Mouse (Mus musculus) kidney, adult 2 months (tissue): ENCODE measurements at regions not wholly inside any gene's neighbourhood (a gene's known extent, or its start where the extent isn't known, plus 50 kb on each side); places are given as distances from the start of the nearest gene placed in this dataset.

Experiments used
- DNase-seq: peaks from one replicate; pipeline ENCODE4 v3.0.0; 2021
- H3K27ac ChIP-seq: fragments of 200-500 bp; 2 replicates; pipeline ENCODE4 v1.5.1; 2012; ENCODE audit warnings: low read depth, low read length, control low read depth, inconsistent platforms; ENCODE audit not compliant: insufficient read depth
- H3K27me3 ChIP-seq: fragments of 200-500 bp; replicated peaks from 2 replicates; pipeline ENCODE4 v1.6.1; 2012; ENCODE audit warnings: mild to moderate bottlenecking, moderate library complexity, low read length, inconsistent platforms; ENCODE audit not compliant: control insufficient read depth, insufficient read depth
- H3K36me3 ChIP-seq: fragments of 200-500 bp; 2 replicates; pipeline ENCODE4 v1.6.1; 2012; ENCODE audit warnings: mild to moderate bottlenecking, moderate library complexity, low read length, inconsistent platforms; ENCODE audit not compliant: control insufficient read depth, insufficient read depth
- H3K4me1 ChIP-seq: fragments of 200-500 bp; 2 replicates; pipeline ENCODE4 v1.6.1; 2011; ENCODE audit warnings: low read length; ENCODE audit not compliant: control insufficient read depth, insufficient read depth
- H3K4me3 ChIP-seq: fragments of 200-500 bp; 2 replicates; pipeline ENCODE4 v1.5.1; 2011; ENCODE audit warnings: mild to moderate bottlenecking, low read depth, low read length, control low read depth; ENCODE audit not compliant: insufficient read depth
- CTCF ChIP-seq: fragments of 200-500 bp; conservative IDR thresholded peaks from 2 replicates; pipeline ENCODE4 v1.5.1; 2011; ENCODE audit warnings: low read depth, mild to moderate bottlenecking, control low read depth, low read length, moderate library complexity, mixed read lengths; ENCODE audit not compliant: insufficient read depth, insufficient read length
- POLR2A ChIP-seq: fragments of 200-500 bp; IDR thresholded peaks from one replicate; pipeline ENCODE4 v1.6.1; 2011; ENCODE audit warnings: low read depth, low read length, control low read depth
- WGBS: fragments of 180-500 bp; shearing (Covaris S2); methylation state at CpG from one replicate; pipeline ENCODE4 v1.1.7; 2018; 5-methylcytosine and 5-hydroxymethylcytosine counted together

DNA sequence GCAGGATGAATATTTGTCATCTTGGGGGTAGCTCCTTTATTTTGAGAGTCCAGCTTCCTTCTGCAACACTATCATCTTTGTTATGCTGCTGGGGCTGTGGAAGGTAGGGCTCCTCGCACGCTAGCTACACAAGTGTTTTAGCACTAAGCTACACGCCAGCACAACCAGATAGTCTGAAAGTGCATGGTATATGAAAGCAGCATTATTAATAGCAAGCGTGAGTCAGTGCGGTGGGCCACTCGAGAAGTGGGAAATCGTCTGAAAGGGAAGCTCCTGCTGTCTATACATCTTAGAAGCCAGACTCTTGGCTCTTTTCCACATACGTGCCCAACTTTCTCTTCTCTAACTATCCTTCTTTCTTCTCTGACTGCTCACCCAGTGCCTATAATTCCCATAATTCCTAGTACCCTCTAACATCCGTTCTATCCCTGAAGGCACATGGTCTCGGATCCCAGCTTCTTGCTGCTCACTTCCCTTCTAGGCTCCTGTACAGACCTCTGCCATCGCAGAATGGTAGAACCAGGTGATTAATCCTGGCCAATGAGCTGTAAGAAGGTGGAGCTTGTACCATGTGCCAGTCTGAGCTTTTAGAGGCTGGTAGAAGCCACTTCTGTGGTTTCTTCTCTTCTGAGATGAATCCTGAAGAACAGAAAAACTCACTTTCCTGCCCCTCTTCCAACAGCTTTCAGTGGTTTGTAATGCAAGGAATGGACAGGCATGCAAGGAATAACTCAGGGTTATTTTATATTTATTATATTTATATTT lies 55.5 kb downstream of the E030025P04Rik start:
- TF ChIP-seq CTCF = no peak
- no peak for TF ChIP-seq POLR2A
- 82% methylated on average over 11 of the region's 11 CpGs for WGBS
- no peak for DNase-seq
- Histone ChIP-seq H3K4me3 (no peak overlapping the region), H3K27me3 (no peaks in the 10 kb centered on the region), H3K36me3 (no peaks in the 10 kb centered on the region), H3K4me1 (no peaks in the 10 kb centered on the region), H3K27ac (no peak overlapping the region)

DNA sequence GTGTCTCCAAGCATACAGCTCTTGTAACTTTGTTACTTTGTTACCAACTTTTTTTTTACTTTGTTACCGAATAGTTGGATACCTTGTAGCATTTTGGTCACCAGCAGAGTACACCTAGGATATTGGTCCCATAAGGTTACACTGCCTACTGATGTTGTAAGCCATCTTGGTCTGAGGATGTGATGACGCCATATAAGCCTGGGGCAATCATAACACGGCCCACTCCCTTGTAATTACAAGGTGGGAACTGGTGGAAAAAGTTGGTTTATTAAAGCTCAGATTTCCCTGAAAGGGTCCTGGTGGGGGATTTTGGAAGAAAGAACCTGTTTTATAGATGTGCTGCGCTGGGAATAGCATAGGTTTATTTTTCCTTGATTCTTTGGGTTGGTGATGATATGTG lies 62.2 kb downstream of the E030025P04Rik start:
- DNase-seq = no peak
- 91% methylated on average over 4 of the region's 4 CpGs for WGBS
- Histone ChIP-seq H3K27ac (no peak overlapping the region), H3K36me3 (no peaks in the 10 kb centered on the region), H3K4me1 (no peaks in the 10 kb centered on the region), H3K27me3 (no peaks in the 10 kb centered on the region), H3K4me3 (no peak overlapping the region)
- no peak for TF ChIP-seq CTCF
- no peak for TF ChIP-seq POLR2A

DNA sequence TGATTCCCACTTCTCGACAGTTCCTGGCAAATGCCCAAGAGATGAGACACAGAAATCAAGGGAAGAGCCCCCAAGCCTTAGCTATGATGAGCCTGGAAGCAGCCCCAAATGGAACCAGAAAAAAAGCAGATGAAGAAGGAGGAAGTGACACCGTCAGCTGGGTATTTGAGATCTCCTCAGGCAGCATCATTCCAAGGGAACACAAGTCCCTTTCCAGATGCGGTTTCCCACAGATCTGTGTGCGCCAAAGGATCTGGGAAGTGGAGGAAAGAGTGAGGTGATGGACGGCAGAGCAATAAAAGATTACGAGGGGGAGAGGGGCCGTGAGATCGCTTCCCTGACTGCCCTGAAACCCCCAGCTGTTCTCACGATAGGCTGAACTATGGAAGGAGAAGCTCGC lies 62.7 kb downstream of the E030025P04Rik start:
- H3K36me3 ChIP-seq = no peaks in the 10 kb centered on the region
- 27% methylated on average over 10 of the region's 10 CpGs for WGBS

DNA sequence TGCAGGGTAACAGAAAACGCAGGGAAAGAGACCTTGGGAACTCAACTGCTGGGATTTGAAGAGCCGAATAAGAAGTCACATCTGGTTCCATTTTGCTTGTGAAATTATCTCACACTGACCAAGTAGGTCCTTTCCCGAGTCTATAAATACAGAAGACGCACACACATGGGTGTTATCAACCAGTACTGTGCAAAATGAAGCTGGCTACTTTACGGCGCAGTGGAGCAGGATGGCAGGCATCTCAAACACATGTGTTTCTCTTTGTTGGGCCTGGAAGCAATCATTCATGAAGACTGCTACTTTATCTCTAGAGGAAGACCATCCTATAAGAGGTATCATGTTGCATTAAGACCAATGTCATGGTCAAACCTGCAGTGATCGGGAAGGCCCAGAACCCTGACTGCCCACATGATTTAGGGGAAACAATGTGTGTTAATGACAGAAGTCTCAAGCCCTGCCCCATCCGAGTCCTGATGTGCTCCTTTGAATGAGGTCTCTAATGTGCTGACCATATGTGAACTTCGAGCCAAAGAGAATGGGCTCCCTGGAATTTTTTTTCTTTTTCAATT lies 63.2 kb downstream of the E030025P04Rik start:
- no peak overlapping the region for H3K27ac ChIP-seq
- WGBS = 76% methylated on average over 9 of the region's 9 CpGs
- no peaks in the 10 kb centered on the region for H3K4me1 ChIP-seq
- TF ChIP-seq CTCF (no peak), POLR2A (no peak)
- no peak for DNase-seq
- H3K36me3 ChIP-seq = no peaks in the 10 kb centered on the region
- no peaks in the 10 kb centered on the region; the same call in 1 of the 2 replicates for H3K27me3 ChIP-seq
- no peak overlapping the region for H3K4me3 ChIP-seq

More for the DNA sequence above, 62.7 kb downstream of the E030025P04Rik start:
- no peak for TF ChIP-seq POLR2A
- no peak for TF ChIP-seq CTCF
- Histone ChIP-seq H3K27ac (no peak overlapping the region), H3K4me3 (no peak overlapping the region), H3K27me3 (no peaks in the 10 kb centered on the region; the same call in 1 of the 2 replicates), H3K4me1 (no peaks in the 10 kb centered on the region)
- DNase-seq = no peak

DNA sequence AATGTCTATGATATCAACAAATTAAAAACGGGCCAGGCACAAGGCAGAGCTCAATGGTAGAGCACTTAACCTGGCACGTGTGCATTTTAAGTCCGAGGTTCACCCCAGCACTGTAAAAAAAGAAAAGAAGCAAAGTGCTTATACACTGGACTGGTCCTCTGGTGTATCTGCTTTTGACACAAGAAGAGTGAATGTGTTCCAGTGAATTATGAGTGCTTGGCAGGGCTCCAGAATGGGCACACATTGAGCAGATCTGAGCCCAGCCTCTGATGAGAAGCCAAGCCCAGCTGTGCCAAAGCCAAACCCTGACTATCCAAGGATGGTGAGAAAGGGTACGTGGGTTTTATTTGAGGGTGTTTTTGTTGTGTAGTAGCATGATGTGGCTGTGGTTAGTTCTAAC lies 64.7 kb downstream of the E030025P04Rik start:
- TF ChIP-seq CTCF (no peak), POLR2A (no peak)
- no peaks in the 10 kb centered on the region for H3K36me3 ChIP-seq
- H3K4me1 ChIP-seq = no peaks in the 10 kb centered on the region
- no peak overlapping the region for H3K4me3 ChIP-seq
- no peak for DNase-seq
- no peak overlapping the region for H3K27ac ChIP-seq
- 84% methylated on average over 4 of the region's 4 CpGs for WGBS
- H3K27me3 ChIP-seq = no peaks in the 10 kb centered on the region; the same call in 1 of the 2 replicates

DNA sequence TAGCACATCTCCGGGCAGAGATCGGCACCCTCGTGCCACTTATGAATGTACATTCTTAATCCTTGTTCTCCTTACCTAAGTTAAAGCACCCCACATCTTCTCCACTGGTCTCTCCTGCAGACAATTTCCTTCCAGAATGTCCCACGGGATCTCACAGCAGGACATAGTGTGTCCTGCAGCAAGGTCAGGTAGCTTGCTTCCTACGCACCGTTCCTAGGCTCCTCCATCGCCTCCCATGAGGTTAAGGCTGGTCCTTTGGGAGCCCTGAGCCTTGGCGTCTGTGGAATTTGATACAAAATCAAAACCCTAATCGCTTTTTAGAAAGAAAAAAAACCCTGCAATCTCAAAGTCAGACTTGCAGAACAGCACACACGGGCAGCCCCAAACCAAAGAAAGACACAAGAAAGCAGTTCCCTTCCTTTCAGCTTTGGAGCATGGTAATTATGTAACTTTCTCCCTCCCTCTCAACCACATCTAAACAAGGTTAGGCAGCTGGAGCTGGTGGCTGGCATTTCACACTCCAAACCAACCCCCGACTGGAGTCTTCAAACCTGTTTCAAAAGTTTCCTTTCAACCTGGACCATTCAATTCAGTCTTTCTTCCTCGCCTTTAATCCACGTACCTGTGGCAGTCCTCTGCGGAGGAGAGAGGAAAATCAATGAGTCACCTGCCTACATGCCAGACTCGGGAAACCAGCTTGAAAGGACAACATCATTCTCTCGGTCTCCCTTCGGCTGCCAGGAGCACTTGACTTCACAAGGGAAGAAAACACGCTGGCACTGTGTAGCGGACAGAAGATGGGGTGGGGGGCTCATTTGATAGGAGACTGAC lies 67.4 kb downstream of the E030025P04Rik start:
- Histone ChIP-seq H3K36me3 (no peaks in the 10 kb centered on the region), H3K4me1 (no peaks in the 10 kb centered on the region), H3K27me3 (no peaks in the 10 kb centered on the region; the same call in 1 of the 2 replicates), H3K4me3 (no peak overlapping the region), H3K27ac (no peak overlapping the region)
- no peak for TF ChIP-seq CTCF
- TF ChIP-seq POLR2A = no peak
- DNase-seq = no peak
- WGBS = 67% methylated on average over 19 of the region's 19 CpGs

DNA sequence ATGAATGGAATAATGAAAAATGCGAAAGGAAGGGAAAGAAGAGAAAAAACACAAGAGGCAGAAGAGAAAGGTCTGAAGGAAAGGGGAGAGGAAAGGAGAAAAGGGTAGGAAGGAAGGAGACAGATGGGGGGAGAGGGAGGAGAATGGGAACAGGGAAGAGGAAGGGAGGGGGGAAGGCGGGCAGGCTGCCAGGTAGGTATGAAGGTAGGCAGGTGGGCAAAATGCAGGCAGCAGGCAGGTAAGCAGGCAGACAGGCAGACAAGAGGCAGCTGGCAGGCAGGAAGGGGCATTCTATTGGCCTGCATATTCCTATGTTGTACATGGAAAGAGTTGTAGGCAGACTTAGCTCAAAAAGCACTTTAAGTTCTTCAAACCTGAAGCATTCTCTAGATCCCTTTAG lies 72.8 kb downstream of the E030025P04Rik start:
- Histone ChIP-seq H3K4me1 (no peaks in the 10 kb centered on the region), H3K27ac (no peak overlapping the region), H3K36me3 (no peaks in the 10 kb centered on the region), H3K27me3 (no peaks in the 10 kb centered on the region; the same call in 1 of the 2 replicates), H3K4me3 (no peak overlapping the region)
- no peak for TF ChIP-seq CTCF
- TF ChIP-seq POLR2A = no peak
- DNase-seq = no peak
- 78% methylated on average over 2 of the region's 2 CpGs for WGBS
